Mouse (Mus musculus): Measurements from ENCODE around the gene Btbd1. TPM values are rescaled to one million over a fixed set of nuclear protein-coding genes. Genes with fewer than 3 reads are reported as not detected.
A peak's percentile ranks its signal among the peaks of the same experiment; 100 is the strongest.

Gene Btbd1
- polyA plus RNA-seq, 1 experiment = 37.5 TPM

DNA sequence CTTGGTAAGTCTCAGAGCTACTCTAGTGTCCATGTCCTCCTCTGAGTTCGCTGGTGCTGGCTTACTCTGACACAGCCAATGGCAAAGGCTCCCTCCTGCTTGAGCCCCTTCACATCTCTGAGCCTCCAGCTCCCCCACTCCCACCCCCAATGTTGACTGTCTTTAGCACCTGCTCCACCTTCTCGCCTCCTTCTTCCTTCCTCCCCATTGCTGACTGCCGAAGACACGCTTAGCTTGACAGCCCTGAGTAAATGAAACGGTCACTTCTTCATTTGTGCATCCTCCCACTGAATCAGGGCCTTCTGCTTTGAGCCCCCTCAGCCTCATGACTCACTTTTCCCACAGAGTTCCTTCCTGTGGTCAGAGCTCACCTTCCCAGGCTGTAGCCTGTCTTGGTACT lies 31.8 kb upstream of the Btbd1 start:
- Histone ChIP-seq H3K27ac (ENCODE audit: control insufficient read depth, insufficient read depth, low read length) (peak overlapping the region; percentile 96), H3K4me3 (ENCODE audit: control insufficient read depth, insufficient read depth, low read length) (peak overlapping the region; percentile 81), H3K4me1 (replicated peaks; ENCODE audit: control insufficient read depth, insufficient read depth, low read length) (peaks cover 52% of the 10 kb centered on the region), H3K36me3 (ENCODE audit: control insufficient read depth, insufficient read depth, low read length) (peaks cover 7% of the 10 kb centered on the region; the same call in 1 of the 2 replicates), H3K27me3 (ENCODE audit: control insufficient read depth, insufficient read depth, low read length) (no peaks in the 10 kb centered on the region)
- peak; percentile 67 for DNase-seq
- 3% methylated on average over 5 of the region's 5 CpGs for WGBS
- TF ChIP-seq POLR2A (IDR thresholded peaks at IDR 0.05; ENCODE audit: control insufficient read depth, extremely low read depth, insufficient read depth, low read length, poor library complexity) (0 out of 2 replicates have a peak, but pooled peaks have one; percentile 28), CTCF (IDR thresholded peaks at IDR 0.05; ENCODE audit: borderline replicate concordance, control insufficient read depth, extremely low read depth, insufficient read depth, low read length, poor library complexity) (no peak)

DNA sequence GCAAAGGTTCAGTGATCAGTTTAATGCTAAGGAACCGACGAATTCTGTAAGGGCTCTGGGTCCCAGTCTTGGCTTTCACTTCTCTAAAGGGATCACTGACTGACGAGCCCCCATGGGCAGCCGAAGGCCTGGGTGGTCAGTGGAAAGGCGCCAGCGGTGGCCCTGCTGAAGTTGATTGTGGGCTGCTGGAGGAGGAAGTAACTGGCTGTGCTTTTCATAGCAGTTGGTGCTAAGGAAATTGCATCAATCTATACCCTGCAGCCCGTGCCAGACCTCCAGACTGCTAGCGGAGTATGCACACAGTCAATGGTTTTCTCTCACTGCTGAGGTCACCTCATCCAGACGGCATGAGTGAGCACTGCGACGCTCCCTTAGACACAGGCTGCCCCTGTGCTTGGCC lies 30.8 kb upstream of the Btbd1 start:
- WGBS = 5% methylated on average over 11 of the region's 11 CpGs
- Histone ChIP-seq H3K27ac (ENCODE audit: control insufficient read depth, insufficient read depth, low read length) (peak overlapping the region; percentile 96), H3K4me1 (replicated peaks; ENCODE audit: control insufficient read depth, insufficient read depth, low read length) (peaks cover 52% of the 10 kb centered on the region), H3K4me3 (ENCODE audit: control insufficient read depth, insufficient read depth, low read length) (peak overlapping the region; percentile 81), H3K27me3 (ENCODE audit: control insufficient read depth, insufficient read depth, low read length) (no peaks in the 10 kb centered on the region), H3K36me3 (ENCODE audit: control insufficient read depth, insufficient read depth, low read length) (no peaks in the 10 kb centered on the region)
- TF ChIP-seq POLR2A (IDR thresholded peaks at IDR 0.05; ENCODE audit: control insufficient read depth, extremely low read depth, insufficient read depth, low read length, poor library complexity) (no peak), CTCF (IDR thresholded peaks at IDR 0.05; ENCODE audit: borderline replicate concordance, control insufficient read depth, extremely low read depth, insufficient read depth, low read length, poor library complexity) (no peak)
- DNase-seq = peak; percentile 50

DNA sequence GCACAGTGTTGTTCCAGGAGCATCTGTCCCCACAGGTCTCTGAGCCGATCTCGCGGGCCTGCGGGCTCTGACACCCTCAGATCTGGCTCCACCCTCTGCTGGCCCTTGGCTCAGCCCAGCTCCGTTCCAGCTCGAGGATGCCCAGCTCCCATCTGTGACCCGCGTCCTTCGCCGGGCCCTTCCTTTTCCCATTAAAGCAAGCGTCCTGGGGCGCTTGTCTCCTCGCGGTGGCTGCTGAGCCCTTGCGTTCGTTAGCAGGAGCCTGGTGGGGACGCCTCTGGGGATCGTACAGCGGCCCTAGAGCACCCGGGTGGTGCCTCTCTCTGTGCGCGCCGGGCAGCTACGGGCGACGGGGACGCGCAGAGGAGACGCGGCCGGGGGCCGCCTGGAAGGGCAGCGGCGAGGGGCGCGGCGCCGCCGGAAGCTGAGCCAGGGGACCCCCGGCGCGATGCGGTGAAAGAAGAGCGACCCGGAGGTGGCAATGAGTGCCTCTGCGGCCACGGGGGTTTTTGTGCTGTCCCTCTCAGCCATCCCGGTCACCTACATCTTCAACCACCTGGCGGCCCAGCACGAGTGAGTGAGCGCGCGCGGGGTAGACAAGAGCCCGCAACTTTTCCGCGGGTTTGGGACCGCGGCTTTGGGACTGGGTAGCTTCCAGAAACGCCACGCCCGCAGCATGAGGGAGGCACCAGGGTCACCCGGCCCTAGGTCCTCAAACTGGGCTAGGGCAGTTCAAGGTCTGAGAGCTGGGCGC lies 29.9 kb upstream of the Btbd1 start, which contains the start of gene Tm6sf1:
Tm6sf1 (plus strand) TSS at position 34 of the 754 bp plus-strand sequence.
- peak within 1 kb of the TSS; percentile 81 for H3K4me3 ChIP-seq (ENCODE audit: control insufficient read depth, insufficient read depth, low read length)

DNA sequence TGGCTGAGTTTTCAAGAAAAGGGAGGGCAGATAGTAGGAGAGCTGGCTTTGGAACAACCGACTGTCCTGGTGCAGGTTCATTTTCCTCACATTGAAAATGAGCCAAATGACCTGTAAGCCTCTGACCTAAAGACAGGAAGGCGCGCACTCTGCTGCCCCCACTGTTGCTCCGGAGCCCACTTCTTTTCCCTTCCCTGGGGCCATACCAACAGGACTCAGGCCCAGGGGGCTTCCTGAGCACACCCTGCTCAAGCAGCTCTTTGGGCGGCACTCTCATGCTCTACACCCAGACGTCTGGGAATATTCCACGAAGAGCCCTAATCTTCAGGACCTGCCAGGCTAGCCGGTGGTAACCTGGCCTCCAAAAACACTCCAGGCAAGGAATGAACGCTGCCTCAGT lies 29.0 kb upstream of the Btbd1 start:
- WGBS = 42% methylated on average over 9 of the region's 9 CpGs
- peaks cover 39% of the 10 kb centered on the region for H3K4me1 ChIP-seq (replicated peaks; ENCODE audit: control insufficient read depth, insufficient read depth, low read length)
- no peak overlapping the region for H3K27ac ChIP-seq (ENCODE audit: control insufficient read depth, insufficient read depth, low read length)
- no peak overlapping the region; the same call in 1 of the 2 replicates for H3K4me3 ChIP-seq (ENCODE audit: control insufficient read depth, insufficient read depth, low read length)
- no peaks in the 10 kb centered on the region for H3K27me3 ChIP-seq (ENCODE audit: control insufficient read depth, insufficient read depth, low read length)
- no peak for DNase-seq
- TF ChIP-seq CTCF (IDR thresholded peaks at IDR 0.05; ENCODE audit: borderline replicate concordance, control insufficient read depth, extremely low read depth, insufficient read depth, low read length, poor library complexity) (no peak), POLR2A (IDR thresholded peaks at IDR 0.05; ENCODE audit: control insufficient read depth, extremely low read depth, insufficient read depth, low read length, poor library complexity) (no peak)
- no peaks in the 10 kb centered on the region for H3K36me3 ChIP-seq (ENCODE audit: control insufficient read depth, insufficient read depth, low read length)

More for the DNA sequence above, 29.9 kb upstream of the Btbd1 start, which contains the start of gene Tm6sf1:
- WGBS = under 1% methylated on average over 64 of the region's 64 CpGs
- Histone ChIP-seq H3K4me1 (replicated peaks; ENCODE audit: control insufficient read depth, insufficient read depth, low read length) (peaks cover 48% of the 10 kb centered on the region), H3K27me3 (ENCODE audit: control insufficient read depth, insufficient read depth, low read length) (no peaks in the 10 kb centered on the region), H3K36me3 (ENCODE audit: control insufficient read depth, insufficient read depth, low read length) (no peaks in the 10 kb centered on the region), H3K27ac (ENCODE audit: control insufficient read depth, insufficient read depth, low read length) (peak within 1 kb of the TSS; percentile 96)
- TF ChIP-seq CTCF (IDR thresholded peaks at IDR 0.05; ENCODE audit: borderline replicate concordance, control insufficient read depth, extremely low read depth, insufficient read depth, low read length, poor library complexity) (0 out of 2 replicates have a peak, but pooled peaks have one; percentile 42), POLR2A (IDR thresholded peaks at IDR 0.05; ENCODE audit: control insufficient read depth, extremely low read depth, insufficient read depth, low read length, poor library complexity) (no peak)
- DNase-seq = peak; percentile 57

DNA sequence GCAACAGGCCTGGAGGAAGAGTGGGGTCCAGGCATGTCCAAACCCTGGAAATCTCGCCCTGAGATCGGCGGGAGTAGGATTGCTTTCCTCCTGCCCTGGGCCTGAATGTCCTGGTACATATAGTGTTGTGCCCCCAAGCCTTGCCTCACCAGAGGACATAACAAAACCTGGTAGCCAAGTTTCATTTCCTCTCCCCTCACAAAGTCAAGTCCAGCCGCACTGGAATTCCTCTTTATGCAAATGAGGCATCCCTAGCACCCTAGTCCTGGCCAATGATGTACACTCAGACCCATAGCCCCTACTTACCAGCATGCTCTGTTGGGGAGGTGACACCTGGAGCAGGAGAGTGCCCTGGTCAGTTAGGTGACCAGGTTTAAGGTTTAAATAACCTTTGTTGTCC lies 27.0 kb upstream of the Btbd1 start:
- Histone ChIP-seq H3K4me3 (ENCODE audit: control insufficient read depth, insufficient read depth, low read length) (no peak overlapping the region), H3K36me3 (ENCODE audit: control insufficient read depth, insufficient read depth, low read length) (no peaks in the 10 kb centered on the region), H3K27ac (ENCODE audit: control insufficient read depth, insufficient read depth, low read length) (no peak overlapping the region), H3K27me3 (ENCODE audit: control insufficient read depth, insufficient read depth, low read length) (no peaks in the 10 kb centered on the region), H3K4me1 (replicated peaks; ENCODE audit: control insufficient read depth, insufficient read depth, low read length) (peaks cover 21% of the 10 kb centered on the region)
- TF ChIP-seq CTCF (IDR thresholded peaks at IDR 0.05; ENCODE audit: borderline replicate concordance, control insufficient read depth, extremely low read depth, insufficient read depth, low read length, poor library complexity) = no peak
- no peak for TF ChIP-seq POLR2A (IDR thresholded peaks at IDR 0.05; ENCODE audit: control insufficient read depth, extremely low read depth, insufficient read depth, low read length, poor library complexity)
- no peak for DNase-seq
- 86% methylated on average over 4 of the region's 4 CpGs for WGBS

DNA sequence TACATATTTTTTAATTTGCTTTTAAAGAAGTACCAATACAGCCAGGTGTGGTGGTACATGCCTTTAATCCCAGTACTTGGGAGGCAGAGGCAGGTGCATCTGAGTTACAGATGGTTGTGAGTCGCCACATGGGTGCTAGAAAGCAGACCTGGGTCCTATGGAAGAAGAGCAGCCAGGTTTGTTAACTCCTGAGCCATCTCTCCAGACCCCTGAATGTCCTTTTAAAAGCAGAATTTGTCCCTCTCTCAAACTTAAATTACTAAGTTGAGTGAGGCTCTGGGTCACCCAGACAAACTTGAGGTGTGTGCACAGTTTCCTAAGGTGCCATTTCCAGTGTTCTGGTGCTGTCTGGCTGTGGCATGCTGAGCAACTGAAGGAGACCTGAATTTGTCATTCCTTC lies 26.5 kb upstream of the Btbd1 start, which contains the start of gene Gm10160:
Gm10160 (minus strand) TSS at position 101 of the 400 bp plus-strand sequence.
- no peak for TF ChIP-seq POLR2A (IDR thresholded peaks at IDR 0.05; ENCODE audit: control insufficient read depth, extremely low read depth, insufficient read depth, low read length, poor library complexity)
- TF ChIP-seq CTCF (IDR thresholded peaks at IDR 0.05; ENCODE audit: borderline replicate concordance, control insufficient read depth, extremely low read depth, insufficient read depth, low read length, poor library complexity) = no peak
- no peak within 1 kb of the TSS for H3K27ac ChIP-seq (ENCODE audit: control insufficient read depth, insufficient read depth, low read length)
- 82% methylated on average over 1 of the region's 1 CpGs for WGBS
- no peak within 1 kb of the TSS for H3K4me3 ChIP-seq (ENCODE audit: control insufficient read depth, insufficient read depth, low read length)
- peaks cover 15% of the 10 kb centered on the region for H3K4me1 ChIP-seq (replicated peaks; ENCODE audit: control insufficient read depth, insufficient read depth, low read length)
- no peak for DNase-seq
- no peaks in the 10 kb centered on the region for H3K27me3 ChIP-seq (ENCODE audit: control insufficient read depth, insufficient read depth, low read length)
- H3K36me3 ChIP-seq (ENCODE audit: control insufficient read depth, insufficient read depth, low read length) = no peaks in the 10 kb centered on the region
